Mouse (Mus musculus) liver, embryonic 15.5 days (tissue): ENCODE measurements at regions not wholly inside any gene's neighbourhood (a gene's known extent, or its start where the extent isn't known, plus 50 kb on each side); places are given as distances from the start of the nearest gene placed in this dataset.
A peak's percentile ranks its signal among the peaks of the same experiment; 100 is the strongest.
"Not testable (repeated sequence)": the region's sequence is repeated elsewhere in the genome, so short reads cannot be mapped to it uniquely, and the experiment has no call there.

Source experiments
- ATAC-seq: fragments of 200-750 bp; cut with Nextera tagmentation; 2 replicates; pipeline ENCODE4 v1.8.0; 2017; ENCODE audit warnings: moderate number of reproducible peaks, mild to moderate bottlenecking, moderate library complexity; ENCODE audit not compliant: insufficient read depth
- H3K27ac ChIP-seq: fragments of 300-500 bp; sonication (generic); replicated peaks from 2 replicates; pipeline ENCODE4 v1.5.1; 2015; ENCODE audit warnings: mild to moderate bottlenecking, inconsistent platforms
- H3K27me3 ChIP-seq: fragments of 300-500 bp; sonication (generic); 2 replicates; pipeline ENCODE4 v1.6.1; 2015; ENCODE audit warnings: mild to moderate bottlenecking, inconsistent platforms
- H3K36me3 ChIP-seq: fragments of 300-500 bp; sonication (generic); replicated peaks from 2 replicates; pipeline ENCODE4 v1.6.1; 2015; ENCODE audit warnings: moderate library complexity, mild to moderate bottlenecking, inconsistent platforms
- H3K4me1 ChIP-seq: fragments of 300-500 bp; sonication (generic); replicated peaks from 2 replicates; pipeline ENCODE4 v1.6.1; 2015; ENCODE audit warnings: inconsistent platforms
- H3K4me2 ChIP-seq: fragments of 300-500 bp; sonication (generic); 2 replicates; pipeline ENCODE4 v1.6.1; 2015; ENCODE audit warnings: moderate library complexity, mild to moderate bottlenecking, inconsistent platforms
- H3K4me3 ChIP-seq: fragments of 300-500 bp; sonication (generic); replicated peaks from 2 replicates; pipeline ENCODE4 v1.5.1; 2015; ENCODE audit warnings: mild to moderate bottlenecking, inconsistent platforms
- H3K9ac ChIP-seq: fragments of 300-500 bp; sonication (generic); 2 replicates; pipeline ENCODE4 v1.6.1; 2015; ENCODE audit warnings: moderate library complexity, mild to moderate bottlenecking, inconsistent platforms
- H3K9me3 ChIP-seq: fragments of 300-500 bp; sonication (generic); replicated peaks from 2 replicates; pipeline ENCODE4 v1.6.1; 2016; ENCODE audit warnings: inconsistent platforms
- WGBS: fragments of 180-500 bp; shearing (Covaris S2); methylation state at CpG from one replicate; pipeline ENCODE4 v1.1.7; 2015; ENCODE audit warnings: mixed read lengths; ENCODE audit not compliant: insufficient replicate concordance; 5-methylcytosine and 5-hydroxymethylcytosine counted together

- Histone ChIP-seq H3K4me1 (no peaks in the 10 kb centered on the region), H3K4me2 (no peak overlapping the region), H3K9ac (no peak overlapping the region), H3K4me3 (no peak overlapping the region), H3K27ac (no peak overlapping the region), H3K9me3 (peaks cover 24% of the 10 kb centered on the region), H3K36me3 (no peaks in the 10 kb centered on the region), H3K27me3 (no peaks in the 10 kb centered on the region)
- 71% methylated on average over 1 of the region's 1 CpGs for WGBS
- no peak for ATAC-seq
Measured at GRCm38 (mm10) chr4:122025866-122026265, 404.0 kb upstream of the Gm12887 start.

GRCm38 (mm10) chr4:122022854-122023253 lies 401.0 kb upstream of the Gm12887 start:
- 67% methylated on average over 15 of the region's 15 CpGs for WGBS
- Histone ChIP-seq H3K4me1 (no peaks in the 10 kb centered on the region), H3K36me3 (no peaks in the 10 kb centered on the region), H3K4me3 (no peak overlapping the region), H3K9me3 (peaks cover 28% of the 10 kb centered on the region), H3K4me2 (no peak overlapping the region), H3K27me3 (no peaks in the 10 kb centered on the region), H3K9ac (no peak overlapping the region), H3K27ac (no peak overlapping the region)
- peak; percentile 28; the same call in 1 of the 2 replicates for ATAC-seq

DNA sequence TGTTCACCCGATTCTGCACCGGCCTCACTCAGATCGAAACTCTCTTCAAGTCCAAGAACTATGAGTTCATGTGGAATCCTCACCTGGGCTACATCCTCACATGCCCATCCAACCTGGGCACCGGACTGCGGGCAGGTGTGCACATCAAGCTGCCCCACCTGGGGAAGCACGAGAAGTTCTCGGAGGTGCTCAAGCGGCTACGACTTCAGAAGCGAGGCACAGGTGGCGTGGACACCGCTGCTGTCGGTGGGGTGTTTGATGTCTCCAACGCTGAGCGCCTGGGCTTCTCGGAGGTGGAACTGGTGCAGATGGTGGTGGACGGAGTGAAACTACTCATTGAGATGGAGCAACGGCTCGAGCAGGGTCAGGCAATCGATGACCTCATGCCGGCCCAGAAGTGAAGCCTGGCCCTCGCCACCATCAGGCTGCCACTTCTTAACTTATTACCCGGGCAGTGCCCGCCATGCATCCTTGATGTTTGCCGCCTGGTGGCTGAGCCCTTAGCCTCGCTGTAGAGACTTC lies 387.1 kb upstream of the Gm12887 start:
- H3K36me3 ChIP-seq, H3K9ac ChIP-seq, ATAC-seq, H3K4me3 ChIP-seq, H3K27ac ChIP-seq, H3K27me3 ChIP-seq, H3K4me1 ChIP-seq, H3K4me2 ChIP-seq: not testable (repeated sequence)
- H3K9me3 ChIP-seq = peaks cover 29% of the 10 kb centered on the region
- 80% methylated on average over 26 of the region's 26 CpGs for WGBS

DNA sequence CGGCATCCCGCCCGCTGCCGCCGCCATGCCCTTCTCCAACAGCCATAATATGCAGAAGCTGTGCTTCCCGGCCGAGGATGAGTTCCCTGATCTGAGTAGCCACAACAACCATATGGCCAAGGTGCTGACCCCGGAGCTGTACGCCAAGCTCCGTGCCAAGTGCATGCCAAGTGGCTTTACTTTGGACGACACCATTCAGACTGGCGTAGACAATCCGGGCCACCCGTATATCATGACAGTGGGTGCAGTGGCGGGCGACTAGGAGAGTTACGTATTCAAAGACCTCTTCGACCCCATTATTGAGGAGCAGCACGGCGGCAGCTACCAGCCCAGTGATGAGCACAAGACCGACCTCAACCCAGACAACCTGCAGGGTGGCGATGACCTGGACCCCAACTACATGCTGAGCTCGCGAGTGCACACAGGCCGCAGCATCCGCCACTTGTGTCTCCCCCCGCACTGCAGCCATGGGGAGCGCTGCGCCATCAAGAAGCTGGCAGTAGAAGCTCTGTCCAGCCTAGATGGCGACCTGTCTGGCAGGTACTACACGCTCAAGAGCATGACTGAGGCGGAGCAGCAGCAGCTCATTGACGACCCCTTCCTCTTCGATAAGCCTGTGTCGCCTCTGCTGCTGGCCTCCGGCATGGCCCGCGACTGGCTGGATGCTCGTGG lies 386.4 kb upstream of the Gm12887 start:
- Histone ChIP-seq H3K27me3 (no peaks in the 10 kb centered on the region), H3K27ac (no peak overlapping the region), H3K4me1 (no peaks in the 10 kb centered on the region), H3K4me3 (no peak overlapping the region), H3K9ac (no peak overlapping the region), H3K4me2 (no peak overlapping the region), H3K36me3 (peaks cover 4% of the 10 kb centered on the region; the same call in 1 of the 2 replicates), H3K9me3 (peaks cover 29% of the 10 kb centered on the region)
- no peak for ATAC-seq
- WGBS = 79% methylated on average over 39 of the region's 39 CpGs

DNA sequence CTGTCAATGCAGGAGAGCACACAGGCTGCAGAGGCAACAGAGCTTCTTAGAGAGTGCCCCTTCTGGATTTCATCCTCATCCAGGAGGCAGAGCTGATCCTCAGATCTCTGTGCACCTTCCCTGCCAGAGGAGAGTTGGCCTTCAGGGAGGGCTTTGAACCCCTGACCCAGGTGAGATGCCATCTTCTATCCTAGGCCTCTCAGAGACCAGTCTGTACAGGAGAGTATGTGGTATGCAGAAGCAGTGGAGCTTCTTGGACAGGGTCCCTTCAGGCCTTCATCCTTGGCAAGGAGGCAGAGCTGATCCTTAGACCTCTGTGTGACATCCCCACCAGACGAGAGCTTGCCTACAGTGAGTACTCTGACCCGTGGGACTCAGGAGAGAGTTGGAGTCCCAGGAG lies 364.8 kb upstream of the Gm12887 start:
- WGBS = 33% methylated on average over 2 of the region's 2 CpGs
- H3K27me3 ChIP-seq = no peaks in the 10 kb centered on the region
- H3K9me3 ChIP-seq = peaks cover 22% of the 10 kb centered on the region
- no peak for ATAC-seq
- no peak overlapping the region for H3K4me3 ChIP-seq
- no peaks in the 10 kb centered on the region for H3K36me3 ChIP-seq
- H3K27ac ChIP-seq = no peak overlapping the region
- no peak overlapping the region for H3K9ac ChIP-seq
- no peak overlapping the region for H3K4me2 ChIP-seq
- no peaks in the 10 kb centered on the region for H3K4me1 ChIP-seq

GRCm38 (mm10) chr4:121985371-121985770 lies 363.5 kb upstream of the Gm12887 start:
- Histone ChIP-seq H3K36me3 (no peaks in the 10 kb centered on the region), H3K4me1 (no peaks in the 10 kb centered on the region), H3K4me2 (no peak overlapping the region), H3K9ac (no peak overlapping the region), H3K27me3 (no peaks in the 10 kb centered on the region), H3K27ac (no peak overlapping the region), H3K9me3 (peaks cover 22% of the 10 kb centered on the region), H3K4me3 (no peak overlapping the region)
- 57% methylated on average over 1 of the region's 1 CpGs for WGBS
- ATAC-seq = no peak

GRCm38 (mm10) chr4:121975831-121976230 lies 353.9 kb upstream of the Gm12887 start:
- no peaks in the 10 kb centered on the region for H3K27me3 ChIP-seq
- no peak for ATAC-seq
- WGBS = 64% methylated on average over 3 of the region's 3 CpGs
- H3K36me3 ChIP-seq = no peaks in the 10 kb centered on the region
- no peaks in the 10 kb centered on the region for H3K9me3 ChIP-seq
- H3K9ac ChIP-seq = no peak overlapping the region
- H3K4me2 ChIP-seq = no peak overlapping the region
- H3K4me1 ChIP-seq = no peaks in the 10 kb centered on the region
- no peak overlapping the region for H3K4me3 ChIP-seq
- H3K27ac ChIP-seq = no peak overlapping the region
